Mouse (Mus musculus): ENCODE data around the gene Spata17. TPM values are rescaled to one million over a fixed set of nuclear protein-coding genes. Genes with fewer than 3 reads are reported as not detected.

Spata17 gene
- polyA plus RNA-seq, 2 experiments: 0.10 to 0.12 TPM

- 70% methylated on average over 6 of the region's 6 CpGs for WGBS (ENCODE audit: insufficient replicate concordance)
- no peaks in the 10 kb centered on the region for H3K36me3 ChIP-seq (replicated peaks; ENCODE audit: control insufficient read depth, insufficient read depth, low read depth)
These were observed 96.0 kb downstream of the Spata17 start for GRCm38 (mm10) chr1:187119300-187119699.

GRCm38 (mm10) chr1:187118108-187118507, 97.2 kb downstream of the Spata17 start:
- WGBS (ENCODE audit: insufficient replicate concordance): 42% methylated on average over 6 of the region's 6 CpGs
- Histone ChIP-seq H3K4me1 (replicated peaks; ENCODE audit: control insufficient read depth in 2 of 2, insufficient read depth in 2 of 2, low read length in 1 of 2) (no peaks in the 10 kb centered on the region), H3K27me3 (ENCODE audit: control insufficient read depth, insufficient read depth, low read length) (no peaks in the 10 kb centered on the region), H3K36me3 (replicated peaks; ENCODE audit: control insufficient read depth, insufficient read depth, low read depth) (no peaks in the 10 kb centered on the region), H3K27ac (no peak overlapping the region), H3K9me3 (ENCODE audit: control insufficient read depth, low read length) (no peaks in the 10 kb centered on the region), H3K4me3 (ENCODE audit: insufficient read depth in 1 of 2, low read depth in 2 of 2, low read length in 2 of 2) (no peak overlapping the region), H3K4me2 (ENCODE audit: low read depth) (no peak overlapping the region), H3K9ac (replicated peaks) (no peak overlapping the region)
- ATAC-seq (ENCODE audit: insufficient read depth) (no peak), DNase-seq (ENCODE audit: low read depth in 3 of 3, low spot score in 3 of 3) (no peak)
- no peak for TF ChIP-seq EP300 (IDR thresholded peaks at IDR 0.05; ENCODE audit: low read depth)
- TF ChIP-seq CTCF (IDR thresholded peaks at IDR 0.05; ENCODE audit: low read depth): no peak

More at GRCm38 (mm10) chr1:187119300-187119699, 96.0 kb downstream of the Spata17 start:
- H3K4me1 ChIP-seq (replicated peaks; ENCODE audit: control insufficient read depth in 2 of 2, insufficient read depth in 2 of 2, low read length in 1 of 2): no peaks in the 10 kb centered on the region
- no peak overlapping the region for H3K4me2 ChIP-seq (ENCODE audit: low read depth)
- DNase-seq (ENCODE audit: low read depth in 3 of 3, low spot score in 3 of 3) (no peak), ATAC-seq (ENCODE audit: insufficient read depth) (no peak)
- H3K9me3 ChIP-seq (ENCODE audit: control insufficient read depth, low read length): no peaks in the 10 kb centered on the region
- H3K27me3 ChIP-seq (ENCODE audit: control insufficient read depth, insufficient read depth, low read length): no peaks in the 10 kb centered on the region
- no peak overlapping the region for H3K27ac ChIP-seq
- no peak overlapping the region for H3K4me3 ChIP-seq (ENCODE audit: insufficient read depth in 1 of 2, low read depth in 2 of 2, low read length in 2 of 2)
- H3K9ac ChIP-seq (replicated peaks): no peak overlapping the region
- TF ChIP-seq EP300 (IDR thresholded peaks at IDR 0.05; ENCODE audit: low read depth) (no peak), CTCF (IDR thresholded peaks at IDR 0.05; ENCODE audit: low read depth) (no peak)

- Histone ChIP-seq H3K9me3 (ENCODE audit: control insufficient read depth, low read length) (no peaks in the 10 kb centered on the region), H3K27ac (no peak overlapping the region), H3K27me3 (ENCODE audit: control insufficient read depth, insufficient read depth, low read length) (no peaks in the 10 kb centered on the region), H3K9ac (replicated peaks) (no peak overlapping the region), H3K4me1 (replicated peaks; ENCODE audit: control insufficient read depth in 2 of 2, insufficient read depth in 2 of 2, low read length in 1 of 2) (no peaks in the 10 kb centered on the region), H3K4me2 (ENCODE audit: low read depth) (no peak overlapping the region), H3K36me3 (replicated peaks; ENCODE audit: control insufficient read depth, insufficient read depth, low read depth) (no peaks in the 10 kb centered on the region), H3K4me3 (ENCODE audit: insufficient read depth in 1 of 2, low read depth in 2 of 2, low read length in 2 of 2) (no peak overlapping the region)
- DNase-seq (ENCODE audit: low read depth in 3 of 3, low spot score in 3 of 3): no peak
- TF ChIP-seq CTCF (IDR thresholded peaks at IDR 0.05; ENCODE audit: low read depth): no peak
- no peak for TF ChIP-seq EP300 (IDR thresholded peaks at IDR 0.05; ENCODE audit: low read depth)
- 70% methylated on average over 9 of the region's 9 CpGs for WGBS (ENCODE audit: insufficient replicate concordance)
- ATAC-seq (ENCODE audit: insufficient read depth): no peak
These were observed 101.5 kb downstream of the Spata17 start for GRCm38 (mm10) chr1:187113716-187114115.

GRCm38 (mm10) chr1:187102130-187102529, 113.1 kb downstream of the Spata17 start:
- H3K9me3 ChIP-seq (ENCODE audit: control insufficient read depth, low read length): no peaks in the 10 kb centered on the region
- no peak overlapping the region for H3K9ac ChIP-seq (replicated peaks)
- no peak for ATAC-seq (ENCODE audit: insufficient read depth)
- H3K36me3 ChIP-seq (replicated peaks; ENCODE audit: control insufficient read depth, insufficient read depth, low read depth): no peaks in the 10 kb centered on the region
- no peak for DNase-seq (ENCODE audit: low read depth in 3 of 3, low spot score in 3 of 3)
- H3K27ac ChIP-seq: no peak overlapping the region
- H3K27me3 ChIP-seq (ENCODE audit: control insufficient read depth, insufficient read depth, low read length): no peaks in the 10 kb centered on the region
- H3K4me1 ChIP-seq (replicated peaks; ENCODE audit: control insufficient read depth in 2 of 2, insufficient read depth in 2 of 2, low read length in 1 of 2): no peaks in the 10 kb centered on the region
- 79% methylated on average over 4 of the region's 4 CpGs for WGBS (ENCODE audit: insufficient replicate concordance)
- TF ChIP-seq EP300 (IDR thresholded peaks at IDR 0.05; ENCODE audit: low read depth): no peak
- no peak for TF ChIP-seq CTCF (IDR thresholded peaks at IDR 0.05; ENCODE audit: low read depth)
- no peak overlapping the region for H3K4me2 ChIP-seq (ENCODE audit: low read depth)
- H3K4me3 ChIP-seq (ENCODE audit: insufficient read depth in 1 of 2, low read depth in 2 of 2, low read length in 2 of 2): no peak overlapping the region

GRCm38 (mm10) chr1:187101202-187101601, 114.1 kb downstream of the Spata17 start:
- no peak overlapping the region for H3K9ac ChIP-seq (replicated peaks)
- H3K4me3 ChIP-seq (ENCODE audit: insufficient read depth in 1 of 2, low read depth in 2 of 2, low read length in 2 of 2): no peak overlapping the region
- no peak overlapping the region for H3K27ac ChIP-seq
- WGBS (ENCODE audit: insufficient replicate concordance): 54% methylated on average over 3 of the region's 3 CpGs
- H3K9me3 ChIP-seq (ENCODE audit: control insufficient read depth, low read length): no peaks in the 10 kb centered on the region
- H3K4me1 ChIP-seq (replicated peaks; ENCODE audit: control insufficient read depth in 2 of 2, insufficient read depth in 2 of 2, low read length in 1 of 2): no peaks in the 10 kb centered on the region
- ATAC-seq (ENCODE audit: insufficient read depth) (no peak), DNase-seq (ENCODE audit: low read depth in 3 of 3, low spot score in 3 of 3) (no peak)
- H3K36me3 ChIP-seq (replicated peaks; ENCODE audit: control insufficient read depth, insufficient read depth, low read depth): no peaks in the 10 kb centered on the region
- H3K4me2 ChIP-seq (ENCODE audit: low read depth): no peak overlapping the region
- TF ChIP-seq EP300 (IDR thresholded peaks at IDR 0.05; ENCODE audit: low read depth): no peak
- TF ChIP-seq CTCF (IDR thresholded peaks at IDR 0.05; ENCODE audit: low read depth): no peak
- no peaks in the 10 kb centered on the region for H3K27me3 ChIP-seq (ENCODE audit: control insufficient read depth, insufficient read depth, low read length)

Measured in liver, embryonic 14.5 days (tissue).